Mouse (Mus musculus): ENCODE measurements around the gene Gm21317. TPM values are rescaled to one million over a fixed set of nuclear protein-coding genes. Genes with fewer than 3 reads are reported as not detected.
"Not testable (repeated sequence)": the region's sequence is repeated elsewhere in the genome, so short reads cannot be mapped to it uniquely, and the experiment has no call there.

Gene Gm21317
- polyA plus RNA-seq (2014; fragmentation: Nextera tagmentation; extraction: Ambion mirVana): not detected in 2 replicates

GRCm38 (mm10) chrY:82224927-82225326 is at the start of gene Gm21317:
TSS of gene Gm21317 (plus strand) at chrY:82225227.
- DNase-seq (ENCODE audit: low spot score); H3K27ac ChIP-seq (replicated peaks; ENCODE audit: low read depth, low read length); H3K27me3 ChIP-seq (replicated peaks; ENCODE audit: control insufficient read depth, insufficient read depth, low read length); H3K9me3 ChIP-seq (ENCODE audit: control insufficient read depth, low read length); H3K9ac ChIP-seq (ENCODE audit: low read depth, low read length); H3K4me1 ChIP-seq (ENCODE audit: control insufficient read depth, insufficient read depth, low read length); H3K4me2 ChIP-seq (ENCODE audit: low read depth, low read length); H3K4me3 ChIP-seq (ENCODE audit: low read depth, low read length); ATAC-seq (ENCODE audit: low read depth); H3K36me3 ChIP-seq (ENCODE audit: control insufficient read depth, insufficient read depth, low read length): not testable (repeated sequence)
- no CpG with 5 or more reads among the region's 6 CpGs for WGBS
